Mouse (Mus musculus) midbrain, embryonic 14.5 days (tissue): ENCODE data around the gene Cstf1. TPM values are rescaled to one million over a fixed set of nuclear protein-coding genes. Genes with fewer than 3 reads are reported as not detected.

ENCODE experiments used
- ATAC-seq: fragments of 200-750 bp; cut with Nextera tagmentation; 2 replicates; pipeline ENCODE4 v1.8.0; 2017; ENCODE audit warnings: moderate number of reproducible peaks, moderate library complexity; ENCODE audit not compliant: low FRiP score, low TSS enrichment
- DNase-seq: peaks from one replicate; pipeline ENCODE4 v3.0.0-alpha.2; 2015
- H3K27ac ChIP-seq: fragments of 300-500 bp; sonication (generic); replicated peaks from 2 replicates; pipeline ENCODE4 v1.5.1; 2014; ENCODE audit warnings: mild to moderate bottlenecking, low read depth, low read length, moderate library complexity
- H3K27me3 ChIP-seq: fragments of 300-500 bp; sonication (generic); 2 replicates; pipeline ENCODE4 v1.6.1; 2014; ENCODE audit warnings: low read length, control low read depth, mixed read lengths; ENCODE audit not compliant: control insufficient read depth, insufficient read depth
- H3K36me3 ChIP-seq: fragments of 300-500 bp; sonication (generic); 2 replicates; pipeline ENCODE4 v1.6.1; 2014; ENCODE audit warnings: low read length, control low read depth; ENCODE audit not compliant: control insufficient read depth, insufficient read depth
- H3K4me1 ChIP-seq: fragments of 300-500 bp; sonication (generic); 2 replicates; pipeline ENCODE4 v1.6.1; 2014; ENCODE audit warnings: mild to moderate bottlenecking, antibody characterized with exemption, low read length, control low read depth; ENCODE audit not compliant: control insufficient read depth, insufficient read depth
- H3K4me2 ChIP-seq: fragments of 300-500 bp; sonication (generic); 2 replicates; pipeline ENCODE4 v1.6.1; 2014; ENCODE audit warnings: mild to moderate bottlenecking, low read length, moderate library complexity
- H3K4me3 ChIP-seq: fragments of 300-500 bp; sonication (generic); replicated peaks from 2 replicates; pipeline ENCODE4 v1.5.1; 2014; ENCODE audit warnings: low read depth, low read length
- H3K9ac ChIP-seq: fragments of 300-500 bp; sonication (generic); replicated peaks from 2 replicates; pipeline ENCODE4 v1.6.1; 2014; ENCODE audit warnings: mild to moderate bottlenecking, low read length, moderate library complexity
- H3K9me3 ChIP-seq: fragments of 300-500 bp; sonication (generic); 2 replicates; pipeline ENCODE4 v1.6.1; 2016; ENCODE audit warnings: low read length, control low read depth, mixed read lengths; ENCODE audit not compliant: control insufficient read depth
- WGBS: fragments of 180-500 bp; shearing (Covaris S2); extraction: QIAGEN DNeasy Blood & Tissue Kit; methylation state at CpG from one replicate; pipeline ENCODE4 v1.1.7; 2014; 5-methylcytosine and 5-hydroxymethylcytosine counted together
- polyA plus RNA-seq: library from polyadenylated mRNA; unstranded; fragments of >200 nt; fragmentation: Nextera tagmentation; extraction: Ambion mirVana; gene quantifications from 2 replicates; pipeline ENCODE4 v1.2.1, GENCODE M21; 2014

Cstf1 gene
- polyA plus RNA-seq, 1 experiment from 2014 or later, result 34.6 TPM

GRCm38 (mm10) chr2:172344669-172345068 is 25.8 kb upstream of the Cstf1 start:
- Histone ChIP-seq H3K36me3 (no peaks in the 10 kb centered on the region), H3K9ac (no peak overlapping the region), H3K4me2 (peak overlapping the region; percentile 99), H3K4me3 (peak overlapping the region; percentile 65; the same call in 1 of the 2 replicates), H3K27ac (no peak overlapping the region), H3K4me1 (peaks cover 10% of the 10 kb centered on the region; the same call in 1 of the 2 replicates), H3K9me3 (no peaks in the 10 kb centered on the region), H3K27me3 (no peaks in the 10 kb centered on the region)
- ATAC-seq (no peak), DNase-seq (no peak)
- WGBS, result 39% methylated on average over 5 of the region's 5 CpGs

GRCm38 (mm10) chr2:172345258-172345738 is 25.2 kb upstream of the Cstf1 start, which contains the start of gene Fam210b:
Fam210b (plus strand) TSS chr2:172345565.
- under 1% methylated on average over 35 of the region's 35 CpGs for WGBS
- Histone ChIP-seq H3K4me1 (peaks cover 10% of the 10 kb centered on the region; the same call in 1 of the 2 replicates), H3K9me3 (no peaks in the 10 kb centered on the region), H3K36me3 (no peaks in the 10 kb centered on the region), H3K27ac (peak within 1 kb of the TSS; percentile 37; the same call in 1 of the 2 replicates), H3K9ac (peak within 1 kb of the TSS; percentile 62), H3K4me3 (peak within 1 kb of the TSS; percentile 65), H3K27me3 (no peaks in the 10 kb centered on the region), H3K4me2 (peak within 1 kb of the TSS; percentile 99)
- peak; percentile 98 for ATAC-seq
- DNase-seq, result peak; percentile 97

GRCm38 (mm10) chr2:172346034-172346929 is 24.2 kb upstream of the Cstf1 start:
- Histone ChIP-seq H3K9me3 (no peaks in the 10 kb centered on the region), H3K36me3 (no peaks in the 10 kb centered on the region), H3K9ac (peak overlapping the region; percentile 62), H3K4me1 (peaks cover 10% of the 10 kb centered on the region; the same call in 1 of the 2 replicates), H3K27ac (no peak overlapping the region), H3K4me2 (peak overlapping the region; percentile 99), H3K4me3 (peak overlapping the region; percentile 65), H3K27me3 (no peaks in the 10 kb centered on the region)
- 8% methylated on average over 31 of the region's 31 CpGs for WGBS
- DNase-seq (peak; percentile 67), ATAC-seq (no peak)

- Histone ChIP-seq H3K36me3 (no peaks in the 10 kb centered on the region), H3K4me1 (peaks cover 10% of the 10 kb centered on the region; the same call in 1 of the 2 replicates), H3K9ac (no peak overlapping the region), H3K27me3 (no peaks in the 10 kb centered on the region), H3K9me3 (no peaks in the 10 kb centered on the region), H3K4me3 (peak overlapping the region; percentile 65), H3K4me2 (peak overlapping the region; percentile 99), H3K27ac (no peak overlapping the region)
- DNase-seq (no peak), ATAC-seq (no peak)
- WGBS, result 72% methylated on average over 8 of the region's 8 CpGs
Observed at GRCm38 (mm10) chr2:172346933-172347611, 23.4 kb upstream of the Cstf1 start.

GRCm38 (mm10) chr2:172348297-172348950 is 22.1 kb upstream of the Cstf1 start:
- 70% methylated on average over 3 of the region's 3 CpGs for WGBS
- H3K27me3 ChIP-seq, result no peaks in the 10 kb centered on the region
- H3K9me3 ChIP-seq, result no peaks in the 10 kb centered on the region
- DNase-seq, result peak; percentile 64
- H3K36me3 ChIP-seq, result no peaks in the 10 kb centered on the region
- peak overlapping the region; percentile 49 for H3K27ac ChIP-seq
- ATAC-seq, result no peak
- H3K9ac ChIP-seq, result no peak overlapping the region
- H3K4me2 ChIP-seq, result peak overlapping the region; percentile 3; the same call in 1 of the 2 replicates
- H3K4me1 ChIP-seq, result peaks cover 14% of the 10 kb centered on the region; the same call in 1 of the 2 replicates
- no peak overlapping the region for H3K4me3 ChIP-seq

- no peaks in the 10 kb centered on the region for H3K27me3 ChIP-seq
- H3K4me1 ChIP-seq, result peaks cover 14% of the 10 kb centered on the region; the same call in 1 of the 2 replicates
- no peak for DNase-seq
- H3K9ac ChIP-seq, result no peak overlapping the region
- no peak overlapping the region for H3K4me2 ChIP-seq
- H3K27ac ChIP-seq, result no peak overlapping the region
- H3K36me3 ChIP-seq, result no peaks in the 10 kb centered on the region
- ATAC-seq, result no peak
- H3K9me3 ChIP-seq, result no peaks in the 10 kb centered on the region
- H3K4me3 ChIP-seq, result no peak overlapping the region
- 78% methylated on average over 14 of the region's 14 CpGs for WGBS
Observed at GRCm38 (mm10) chr2:172349776-172350175, 20.7 kb upstream of the Cstf1 start.

GRCm38 (mm10) chr2:172350773-172351172 is 19.7 kb upstream of the Cstf1 start:
- WGBS, result 87% methylated on average over 8 of the region's 8 CpGs
- no peak overlapping the region for H3K27ac ChIP-seq
- no peaks in the 10 kb centered on the region for H3K9me3 ChIP-seq
- H3K9ac ChIP-seq, result no peak overlapping the region
- H3K4me1 ChIP-seq, result peaks cover 12% of the 10 kb centered on the region; the same call in 1 of the 2 replicates
- H3K27me3 ChIP-seq, result no peaks in the 10 kb centered on the region
- H3K36me3 ChIP-seq, result peaks cover 6% of the 10 kb centered on the region; the same call in 1 of the 2 replicates
- no peak for ATAC-seq
- no peak overlapping the region for H3K4me2 ChIP-seq
- H3K4me3 ChIP-seq, result no peak overlapping the region
- DNase-seq, result no peak

- no peaks in the 10 kb centered on the region for H3K9me3 ChIP-seq
- H3K27ac ChIP-seq, result peak overlapping the region; percentile 55; the same call in 1 of the 2 replicates
- DNase-seq (peak; percentile 49), ATAC-seq (no peak)
- H3K36me3 ChIP-seq, result peaks cover 16% of the 10 kb centered on the region; the same call in 1 of the 2 replicates
- H3K4me2 ChIP-seq, result no peak overlapping the region
- WGBS, result 59% methylated on average over 9 of the region's 9 CpGs
- H3K4me1 ChIP-seq, result 0 out of 2 replicates have a peak, but pooled peaks cover 4% of the 10 kb centered on the region
- H3K9ac ChIP-seq, result no peak overlapping the region
- no peak overlapping the region for H3K4me3 ChIP-seq
- no peaks in the 10 kb centered on the region for H3K27me3 ChIP-seq
Observed at GRCm38 (mm10) chr2:172353218-172353617, 17.3 kb upstream of the Cstf1 start.
